Mouse (Mus musculus) G1E (cell line): ENCODE measurements around the gene Nphs2. TPM values are rescaled to one million over a fixed set of nuclear protein-coding genes. Genes with fewer than 3 reads are reported as not detected.

ENCODE experiments used
- ATAC-seq: 2 replicates; pipeline ENCODE4 v1.8.0; 2016; ENCODE audit warnings: mild to moderate bottlenecking; ENCODE audit not compliant: insufficient number of reproducible peaks, poor library complexity, low FRiP score, severe bottlenecking; ENCODE audit errors: extremely low read depth
- DNase-seq: peaks from one replicate; pipeline ENCODE4 v3.0.0; 2012; ENCODE audit warnings: low spot score
- H3K27me3 ChIP-seq: 2 replicates; pipeline ENCODE4 v1.6.1; 2012; ENCODE audit warnings: mild to moderate bottlenecking, low read length, inconsistent platforms; ENCODE audit not compliant: insufficient read depth
- H3K36me3 ChIP-seq: replicated peaks from 2 replicates; pipeline ENCODE3; 2012; ENCODE audit warnings: mild to moderate bottlenecking, inconsistent platforms
- H3K4me1 ChIP-seq: 2 replicates; pipeline ENCODE4 v1.6.1; 2012; ENCODE audit warnings: low read depth, low read length, inconsistent platforms, mixed read lengths; ENCODE audit not compliant: insufficient read depth
- H3K4me3 ChIP-seq: 2 replicates; pipeline ENCODE4 v1.5.1; 2012; ENCODE audit warnings: low read depth, mild to moderate bottlenecking, inconsistent platforms, low read length, moderate library complexity, mixed read lengths
- H3K9me3 ChIP-seq: replicated peaks from 2 replicates; pipeline ENCODE4 v1.6.1; 2012; ENCODE audit warnings: inconsistent platforms
- CTCF ChIP-seq: IDR thresholded peaks from 2 replicates; pipeline ENCODE4 v1.5.1; 2012; ENCODE audit warnings: low read depth, low read length, inconsistent platforms, mixed read lengths
- GATA1 ChIP-seq: IDR thresholded peaks from 2 replicates; pipeline ENCODE4 v1.6.1; 2012; ENCODE audit warnings: borderline replicate concordance, low read length, inconsistent platforms, mixed read lengths
- GATA2 ChIP-seq: IDR thresholded peaks from 2 replicates; pipeline ENCODE4 v1.6.1; 2012; ENCODE audit warnings: low read depth, low read length, inconsistent platforms, borderline replicate concordance
- POLR2AphosphoS5 ChIP-seq: IDR thresholded peaks from 2 replicates; pipeline ENCODE4 v1.6.1; 2012; ENCODE audit warnings: low read depth, low read length, inconsistent platforms; ENCODE audit not compliant: insufficient replicate concordance
- TAL1 ChIP-seq: conservative IDR thresholded peaks from 2 replicates; pipeline ENCODE4 v1.6.1; 2012; ENCODE audit warnings: low read depth, low read length, inconsistent platforms, mixed read lengths
- polyA plus RNA-seq: library from polyadenylated mRNA; stranded (reverse); fragments of >175 nt; gene quantifications from 2 replicates; pipeline ENCODE4 v1.2.3, GENCODE M21; 2012
- total RNA-seq, 2 experiments: library from RNA; stranded (forward) in 1 of 2; stranded (reverse) in 1 of 2; fragments of 200-1000 nt in 1 of 2; fragments of >200 nt in 1 of 2; fragmentation: Nextera tagmentation in 1 of 2; gene quantifications; 2 replicates each; pipeline ENCODE4 v1.2.3; 2014 to 2017

Gene Nphs2
- total and polyA plus RNA-seq, 3 experiments, result not detected

DNA sequence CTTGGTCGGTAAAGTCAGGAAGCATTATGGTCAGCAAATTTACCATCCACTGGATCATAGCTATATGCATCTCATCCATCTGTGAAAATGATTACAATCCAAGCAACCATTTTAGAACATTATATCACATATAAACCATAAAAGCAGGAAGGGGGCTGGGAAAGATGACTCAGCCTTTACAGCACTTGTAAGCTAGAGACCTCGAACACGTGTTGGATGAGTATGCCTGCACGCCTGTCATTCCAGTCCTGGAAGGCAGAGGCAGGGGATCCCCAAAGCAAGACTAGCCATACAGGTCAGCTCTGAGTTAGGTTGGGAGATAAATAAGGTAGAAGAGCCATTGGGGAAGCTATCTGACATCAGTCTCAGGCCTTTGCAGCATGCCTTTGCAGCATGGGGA, 38.5 kb downstream of the Nphs2 start:
- peaks cover 9% of the 10 kb centered on the region for H3K27me3 ChIP-seq
- peaks cover 2% of the 10 kb centered on the region for H3K4me1 ChIP-seq
- no peak overlapping the region for H3K4me3 ChIP-seq
- DNase-seq (no peak), ATAC-seq (no peak)
- TF ChIP-seq TAL1 (no peak), POLR2AphosphoS5 (no peak), GATA2 (no peak), CTCF (no peak), GATA1 (no peak)
- H3K9me3 ChIP-seq, result no peaks in the 10 kb centered on the region
- no peaks in the 10 kb centered on the region for H3K36me3 ChIP-seq

DNA sequence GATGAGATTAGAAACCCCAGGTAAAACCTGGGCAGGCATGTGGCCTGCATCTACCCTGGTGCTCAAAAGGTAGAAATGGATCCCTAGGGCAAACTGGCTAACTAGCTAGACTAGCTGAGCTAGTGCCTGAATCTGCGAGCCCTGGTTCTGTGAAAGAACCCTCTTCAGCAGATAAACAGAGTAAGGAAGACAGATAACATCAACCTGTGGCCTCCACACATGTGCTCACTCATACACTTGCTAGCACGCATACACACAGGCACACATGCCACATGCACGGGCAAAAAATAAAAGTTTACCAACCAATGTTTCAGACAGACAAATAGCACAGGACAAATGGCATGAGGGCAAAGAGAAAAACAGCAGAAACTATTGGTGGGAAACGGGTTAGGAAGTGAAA, 39.9 kb downstream of the Nphs2 start:
- Histone ChIP-seq H3K36me3 (no peaks in the 10 kb centered on the region), H3K27me3 (peaks cover 10% of the 10 kb centered on the region), H3K4me3 (no peak overlapping the region), H3K9me3 (no peaks in the 10 kb centered on the region), H3K4me1 (peaks cover 2% of the 10 kb centered on the region; the same call in 1 of the 2 replicates)
- no peak for DNase-seq
- ATAC-seq, result no peak
- TF ChIP-seq POLR2AphosphoS5 (no peak), GATA1 (no peak), GATA2 (no peak), CTCF (no peak), TAL1 (no peak)

DNA sequence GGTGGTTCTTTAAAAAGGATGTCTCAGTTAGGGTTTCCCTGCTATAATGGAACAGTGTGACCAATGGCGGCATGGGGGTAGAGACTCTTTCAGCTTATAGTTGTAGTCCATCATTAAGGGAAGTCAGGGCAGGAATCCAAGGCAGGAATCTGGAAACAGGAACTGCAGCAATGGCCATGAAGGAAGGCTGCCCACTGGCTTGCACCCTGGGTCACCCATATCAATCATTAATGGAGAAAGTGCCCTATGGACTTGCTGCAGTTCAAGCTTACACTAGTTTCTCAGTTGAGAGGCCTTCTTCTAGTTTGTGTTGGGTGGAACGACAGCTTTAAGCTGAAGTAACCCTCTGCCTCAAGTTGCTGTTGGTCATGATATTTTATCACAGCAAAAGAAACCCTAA, 41.9 kb downstream of the Nphs2 start:
- no peak for DNase-seq
- H3K27me3 ChIP-seq, result peaks cover 10% of the 10 kb centered on the region
- peaks cover 2% of the 10 kb centered on the region; the same call in 1 of the 2 replicates for H3K4me1 ChIP-seq
- ATAC-seq, result no peak
- H3K36me3 ChIP-seq, result no peaks in the 10 kb centered on the region
- H3K4me3 ChIP-seq, result no peak overlapping the region
- H3K9me3 ChIP-seq, result no peaks in the 10 kb centered on the region
- TF ChIP-seq TAL1, result no peak
- TF ChIP-seq POLR2AphosphoS5, result no peak
- no peak for TF ChIP-seq CTCF
- no peak for TF ChIP-seq GATA2
- TF ChIP-seq GATA1, result no peak

DNA sequence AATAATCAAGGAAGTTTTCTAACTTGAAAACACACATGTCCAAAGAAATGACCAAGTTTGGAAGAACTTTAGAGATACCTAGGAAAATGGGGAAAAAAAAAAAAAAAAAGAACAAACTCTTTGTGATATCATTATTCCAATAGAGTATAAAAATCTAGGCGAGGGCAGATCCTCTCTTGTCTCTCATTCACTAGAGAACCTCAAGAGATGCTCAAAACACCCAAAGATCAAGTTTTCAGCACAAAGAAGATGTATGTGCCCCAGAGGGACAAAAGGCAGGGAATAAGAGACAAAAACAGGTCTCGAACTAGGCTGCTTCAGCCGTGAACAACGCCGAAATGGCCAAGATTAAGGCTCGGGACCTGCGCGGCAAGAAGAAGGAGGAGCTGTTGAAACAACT, 55.2 kb downstream of the Nphs2 start, which contains the start of gene Gm2000:
Gene Gm2000 (plus strand): TSS at position 301 of the 400 bp plus-strand sequence.
- Histone ChIP-seq H3K36me3 (no peaks in the 10 kb centered on the region), H3K4me1 (no peaks in the 10 kb centered on the region), H3K27me3 (no peaks in the 10 kb centered on the region), H3K4me3 (no peak within 1 kb of the TSS), H3K9me3 (no peaks in the 10 kb centered on the region)
- DNase-seq (no peak), ATAC-seq (no peak)
- TF ChIP-seq CTCF, result no peak
- TF ChIP-seq GATA2, result no peak
- no peak for TF ChIP-seq GATA1
- no peak for TF ChIP-seq POLR2AphosphoS5
- no peak for TF ChIP-seq TAL1

Other genes with a start within 250 kb of the Nphs2 start
- not detected in 2 replicates for gene Fam163a, start 105.7 kb upstream of the Nphs2 start, total RNA-seq (2014; fragmentation: Nextera tagmentation)
- gene Fam163a, start 105.7 kb upstream of the Nphs2 start, total RNA-seq (2017), result 0.06 and 0.11 TPM in 2 replicates
- not detected in 2 replicates for gene Fam163a, start 105.7 kb upstream of the Nphs2 start, polyA plus RNA-seq
- gene Tdrd5, start 7.1 kb upstream of the Nphs2 start, total RNA-seq (2014; fragmentation: Nextera tagmentation), result 6.0 and 6.1 TPM in 2 replicates
- gene Tdrd5, start 7.1 kb upstream of the Nphs2 start, total RNA-seq (2017), result 0.55 and 0.58 TPM in 2 replicates
- 0.09 TPM in 2 replicates for gene Tdrd5, start 7.1 kb upstream of the Nphs2 start, polyA plus RNA-seq
- 425 and 455 TPM in 2 replicates for gene Gm2000, start 55.3 kb downstream of the Nphs2 start, total RNA-seq (2014; fragmentation: Nextera tagmentation)
- 3,171 and 3,208 TPM in 2 replicates for gene Gm2000, start 55.3 kb downstream of the Nphs2 start, total RNA-seq (2017)
- gene Gm2000, start 55.3 kb downstream of the Nphs2 start, polyA plus RNA-seq, result 751 and 1,611 TPM in 2 replicates
- 1.5 and 6.7 TPM in 2 replicates for gene Axdnd1, start 110.4 kb downstream of the Nphs2 start, total RNA-seq (2014; fragmentation: Nextera tagmentation)
- gene Axdnd1, start 110.4 kb downstream of the Nphs2 start, total RNA-seq (2017), result 0.46 and 1.4 TPM in 2 replicates
- gene Axdnd1, start 110.4 kb downstream of the Nphs2 start, polyA plus RNA-seq, result not detected in 2 replicates
- 209 and 257 TPM in 2 replicates for gene Soat1, start 163.6 kb downstream of the Nphs2 start, total RNA-seq (2014; fragmentation: Nextera tagmentation)
- gene Soat1, start 163.6 kb downstream of the Nphs2 start, total RNA-seq (2017), result 196 and 244 TPM in 2 replicates
- gene Soat1, start 163.6 kb downstream of the Nphs2 start, polyA plus RNA-seq, result 40.6 and 51.0 TPM in 2 replicates
- 7.3 and 9.9 TPM in 2 replicates for gene Gm10031, start 213.3 kb downstream of the Nphs2 start, total RNA-seq (2014; fragmentation: Nextera tagmentation)
- 15.7 and 17.2 TPM in 2 replicates for gene Gm10031, start 213.3 kb downstream of the Nphs2 start, total RNA-seq (2017)
- 0.18 and 0.75 TPM in 2 replicates for gene Gm10031, start 213.3 kb downstream of the Nphs2 start, polyA plus RNA-seq
- gene Abl2, start 248.1 kb downstream of the Nphs2 start, total RNA-seq (2014; fragmentation: Nextera tagmentation), result 13.4 and 15.2 TPM in 2 replicates
- 8.6 and 9.7 TPM in 2 replicates for gene Abl2, start 248.1 kb downstream of the Nphs2 start, total RNA-seq (2017)
- gene Abl2, start 248.1 kb downstream of the Nphs2 start, polyA plus RNA-seq, result 14.7 and 18.7 TPM in 2 replicates